Mouse (Mus musculus) kidney, embryonic 16.5 days (tissue): ENCODE data around the gene Cc2d1a. TPM values are rescaled to one million over a fixed set of nuclear protein-coding genes. Genes with fewer than 3 reads are reported as not detected.

Source experiments
- ATAC-seq: fragments of 200-750 bp; cut with Nextera tagmentation; 2 replicates; pipeline ENCODE4 v1.8.0; 2017; ENCODE audit warnings: moderate TSS enrichment; ENCODE audit not compliant: low FRiP score, low TSS enrichment
- H3K27ac ChIP-seq: fragments of 300-500 bp; sonication (generic); 2 replicates; pipeline ENCODE4 v1.5.1; 2014; ENCODE audit warnings: low read length
- H3K27me3 ChIP-seq: fragments of 300-500 bp; sonication (generic); 2 replicates; pipeline ENCODE4 v1.6.1; 2014; ENCODE audit warnings: low read length, control low read depth, mixed read lengths; ENCODE audit not compliant: insufficient read depth
- H3K36me3 ChIP-seq: fragments of 300-500 bp; sonication (generic); 2 replicates; pipeline ENCODE4 v1.6.1; 2014; ENCODE audit warnings: low read length, control low read depth, mixed read lengths; ENCODE audit not compliant: insufficient read depth
- H3K4me1 ChIP-seq: fragments of 300-500 bp; sonication (generic); 2 replicates; pipeline ENCODE4 v1.6.1; 2014; ENCODE audit warnings: low read length, control low read depth, mixed read lengths; ENCODE audit not compliant: insufficient read depth
- H3K4me2 ChIP-seq: fragments of 300-500 bp; sonication (generic); replicated peaks from 2 replicates; pipeline ENCODE4 v1.6.1; 2014; ENCODE audit warnings: low read depth, low read length
- H3K4me3 ChIP-seq: fragments of 300-500 bp; sonication (generic); 2 replicates; pipeline ENCODE4 v1.5.1; 2014; ENCODE audit warnings: mild to moderate bottlenecking, low read length
- H3K9ac ChIP-seq: fragments of 300-500 bp; sonication (generic); replicated peaks from 2 replicates; pipeline ENCODE4 v1.6.1; 2014; ENCODE audit warnings: low read length
- H3K9me3 ChIP-seq: fragments of 300-500 bp; sonication (generic); 2 replicates; pipeline ENCODE4 v1.6.1; 2016; ENCODE audit warnings: low read length, control low read depth
- WGBS: fragments of 180-500 bp; shearing (Covaris S2); extraction: QIAGEN DNeasy Blood & Tissue Kit; methylation state at CpG from one replicate; pipeline ENCODE4 v1.1.7; 2014; 5-methylcytosine and 5-hydroxymethylcytosine counted together
- polyA plus RNA-seq: library from polyadenylated mRNA; unstranded; fragments of >200 nt; fragmentation: Nextera tagmentation; extraction: Ambion mirVana; gene quantifications from 2 replicates; pipeline ENCODE4 v1.2.1, GENCODE M21; 2015

Cc2d1a gene
- polyA plus RNA-seq, 1 experiment from 2014 or later = 31.1 TPM

DNA sequence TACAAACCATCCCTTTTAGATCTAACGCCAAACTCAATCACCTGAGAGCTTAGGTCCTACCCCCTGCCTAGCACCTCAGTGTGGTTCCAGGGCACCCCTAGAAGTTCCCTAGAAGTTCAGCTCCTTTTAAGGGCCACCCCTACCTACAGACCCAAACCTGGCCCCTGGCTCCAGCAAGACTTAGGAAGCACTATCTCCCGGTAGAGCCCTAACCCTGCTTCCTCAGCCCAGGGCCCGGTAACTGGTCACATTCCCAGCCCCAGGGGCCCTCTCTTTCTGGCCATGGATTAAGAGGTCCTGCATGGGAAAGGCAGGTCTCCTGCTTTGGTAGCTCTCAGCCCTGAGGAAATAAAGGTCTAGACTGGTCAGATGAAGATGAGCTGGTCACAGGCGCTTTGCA is 32.2 kb upstream of the Cc2d1a start:
- H3K27ac ChIP-seq = peak overlapping the region; percentile 91
- H3K27me3 ChIP-seq = no peaks in the 10 kb centered on the region
- peaks cover 71% of the 10 kb centered on the region for H3K4me1 ChIP-seq
- H3K9ac ChIP-seq = peak overlapping the region; percentile 69
- H3K4me3 ChIP-seq = peak overlapping the region; percentile 20
- H3K4me2 ChIP-seq = peak overlapping the region; percentile 54
- WGBS = 14% methylated on average over 4 of the region's 4 CpGs
- no peaks in the 10 kb centered on the region for H3K9me3 ChIP-seq
- peaks cover 7% of the 10 kb centered on the region; the same call in 1 of the 2 replicates for H3K36me3 ChIP-seq
- 0 out of 2 replicates have a peak, but pooled peaks have one; percentile 9 for ATAC-seq

DNA sequence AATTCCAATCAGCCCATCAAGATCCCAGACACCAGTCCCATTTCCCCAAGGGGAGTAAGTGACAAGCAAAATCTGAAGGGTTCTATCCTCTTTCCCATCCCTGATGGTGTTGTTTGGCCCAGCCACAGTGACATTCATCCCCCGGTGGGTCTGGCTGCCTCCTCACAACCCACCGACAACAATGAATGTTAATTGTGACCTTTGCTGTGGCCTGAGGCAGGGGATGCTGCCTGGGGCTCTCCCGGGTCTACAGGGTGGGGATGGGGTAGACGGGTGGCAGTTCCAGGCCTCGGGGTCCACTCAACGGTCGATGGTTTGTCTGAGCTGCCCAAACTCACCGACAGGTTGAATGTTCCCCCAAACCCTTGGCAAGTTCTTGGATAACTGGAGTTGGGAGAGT is 30.9 kb upstream of the Cc2d1a start:
- H3K4me3 ChIP-seq = no peak overlapping the region
- H3K27ac ChIP-seq = no peak overlapping the region
- H3K4me1 ChIP-seq = peaks cover 61% of the 10 kb centered on the region
- ATAC-seq = no peak
- no peak overlapping the region for H3K4me2 ChIP-seq
- 0 out of 2 replicates have a peak overlapping the region, but pooled peaks have one; percentile 13 for H3K9ac ChIP-seq
- no peaks in the 10 kb centered on the region for H3K9me3 ChIP-seq
- peaks cover 15% of the 10 kb centered on the region; the same call in 1 of the 2 replicates for H3K36me3 ChIP-seq
- H3K27me3 ChIP-seq = no peaks in the 10 kb centered on the region
- WGBS = 71% methylated on average over 8 of the region's 8 CpGs

DNA sequence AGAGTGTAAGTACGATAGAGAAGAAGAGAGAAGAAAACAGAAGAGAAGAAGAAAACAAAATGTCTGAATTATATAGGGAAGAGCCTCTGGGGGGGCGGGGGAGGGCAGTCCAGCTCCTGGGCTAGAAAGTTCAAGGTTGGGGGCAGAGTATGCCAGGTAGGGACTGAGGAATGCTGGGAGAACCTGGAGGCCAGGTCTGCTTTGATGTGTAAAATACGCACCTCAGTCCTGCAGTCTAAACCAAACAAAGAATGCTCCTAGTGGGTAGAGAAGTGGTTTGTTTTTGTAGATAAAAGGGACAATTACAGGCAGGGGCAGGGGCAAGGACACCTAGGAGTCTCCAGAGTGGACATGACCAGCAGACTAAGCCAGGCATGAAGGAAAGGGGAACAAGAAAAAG is 29.7 kb upstream of the Cc2d1a start:
- Histone ChIP-seq H3K4me2 (no peak overlapping the region), H3K27ac (no peak overlapping the region), H3K9ac (no peak overlapping the region), H3K4me3 (no peak overlapping the region), H3K9me3 (no peaks in the 10 kb centered on the region), H3K27me3 (no peaks in the 10 kb centered on the region), H3K4me1 (peaks cover 53% of the 10 kb centered on the region), H3K36me3 (peaks cover 26% of the 10 kb centered on the region)
- 81% methylated on average over 3 of the region's 3 CpGs for WGBS
- no peak for ATAC-seq

DNA sequence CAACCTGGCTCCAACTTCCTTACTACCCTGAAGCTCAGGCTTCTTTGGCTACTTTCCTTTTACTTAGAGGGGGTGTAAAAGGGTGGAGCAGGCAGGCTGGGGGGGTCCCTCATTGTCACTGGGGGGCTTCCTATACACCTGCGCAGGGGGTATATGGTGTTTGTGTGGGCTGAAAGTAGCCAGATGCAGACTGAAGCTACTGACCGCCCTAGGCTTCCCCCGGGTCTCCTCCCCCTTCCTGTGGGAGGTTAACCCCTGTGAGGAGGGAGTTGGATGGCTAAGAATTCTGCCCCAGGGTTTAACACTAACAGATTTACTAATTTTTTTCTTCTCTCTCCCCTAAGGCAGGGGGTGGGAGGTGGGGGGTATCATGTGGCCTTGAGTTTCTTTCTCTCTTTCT is 28.8 kb upstream of the Cc2d1a start:
- Histone ChIP-seq H3K27ac (0 out of 2 replicates have a peak overlapping the region, but pooled peaks have one; percentile 41), H3K4me1 (peaks cover 46% of the 10 kb centered on the region), H3K4me3 (0 out of 2 replicates have a peak overlapping the region, but pooled peaks have one; percentile 8), H3K4me2 (peak overlapping the region; percentile 26; the same call in 1 of the 2 replicates), H3K27me3 (no peaks in the 10 kb centered on the region), H3K36me3 (peaks cover 31% of the 10 kb centered on the region), H3K9me3 (no peaks in the 10 kb centered on the region), H3K9ac (peak overlapping the region; percentile 44; the same call in 1 of the 2 replicates)
- ATAC-seq = no peak
- 4% methylated on average over 3 of the region's 3 CpGs for WGBS

DNA sequence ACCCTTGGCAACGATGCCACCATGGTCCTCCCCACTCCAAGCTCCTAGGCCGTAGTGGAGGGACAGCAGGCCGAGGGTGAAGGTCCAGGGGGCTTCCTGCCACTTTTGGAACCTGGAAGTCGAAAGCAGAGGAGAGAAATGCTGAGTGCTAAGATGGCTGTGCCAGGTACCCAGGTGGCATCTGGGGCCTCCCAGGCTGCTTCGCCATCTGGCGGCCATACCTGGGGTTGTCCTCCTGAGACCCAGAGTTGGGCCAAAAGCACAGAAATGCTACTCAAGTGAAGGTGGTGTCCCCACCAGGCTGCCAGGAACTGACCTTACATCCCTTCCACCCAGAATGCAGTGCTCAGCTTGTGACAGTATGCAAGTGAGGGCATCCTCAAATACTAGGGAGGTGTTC is 26.1 kb upstream of the Cc2d1a start:
- 88% methylated on average over 6 of the region's 6 CpGs for WGBS
- H3K36me3 ChIP-seq = peaks cover 33% of the 10 kb centered on the region
- H3K9ac ChIP-seq = no peak overlapping the region
- no peaks in the 10 kb centered on the region for H3K27me3 ChIP-seq
- no peak overlapping the region for H3K4me2 ChIP-seq
- ATAC-seq = no peak
- no peak overlapping the region for H3K27ac ChIP-seq
- H3K9me3 ChIP-seq = no peaks in the 10 kb centered on the region
- H3K4me1 ChIP-seq = peaks cover 19% of the 10 kb centered on the region
- no peak overlapping the region for H3K4me3 ChIP-seq

DNA sequence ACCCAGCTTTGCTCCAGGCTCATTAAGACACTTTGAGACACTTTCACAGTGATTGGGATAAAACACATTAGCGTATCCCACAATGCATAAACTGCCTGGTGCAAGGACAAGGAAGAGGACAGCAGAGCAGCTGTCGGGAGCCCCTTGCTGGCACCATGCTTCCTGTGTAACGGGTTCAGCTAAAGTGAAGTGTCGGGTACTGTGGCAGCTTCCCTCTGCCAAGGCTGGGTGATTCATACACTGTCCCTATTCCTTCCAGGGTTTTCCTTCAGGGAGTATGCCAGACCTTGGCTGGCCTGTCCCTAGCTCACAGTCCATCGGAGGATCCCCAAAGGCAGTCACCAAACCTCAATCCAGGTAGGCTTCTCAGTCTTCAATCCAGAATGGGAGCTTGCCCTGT is 22.4 kb upstream of the Cc2d1a start:
- Histone ChIP-seq H3K9ac (no peak overlapping the region), H3K9me3 (no peaks in the 10 kb centered on the region), H3K4me1 (no peaks in the 10 kb centered on the region), H3K27ac (no peak overlapping the region), H3K4me2 (no peak overlapping the region), H3K27me3 (no peaks in the 10 kb centered on the region), H3K4me3 (no peak overlapping the region), H3K36me3 (peaks cover 31% of the 10 kb centered on the region)
- ATAC-seq = no peak
- 87% methylated on average over 5 of the region's 5 CpGs for WGBS

DNA sequence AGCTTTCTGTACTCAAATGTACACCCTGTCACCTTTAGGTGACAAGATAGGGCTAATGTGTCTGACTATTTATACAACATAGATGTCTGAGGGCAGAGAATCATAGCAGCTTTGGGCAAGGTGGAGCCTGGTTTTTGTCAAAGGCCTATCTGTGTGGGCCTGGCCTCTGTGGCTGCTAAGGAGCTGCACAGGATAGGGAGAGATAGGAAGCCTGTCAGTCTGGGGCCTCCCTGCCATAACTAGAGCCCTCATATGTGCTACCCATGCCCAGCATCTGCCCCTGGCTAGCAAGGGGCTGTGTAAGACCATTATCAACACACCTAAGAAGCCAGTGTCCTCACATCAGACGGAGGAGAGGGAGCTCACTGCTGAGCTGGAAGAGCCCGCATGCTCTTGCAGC is 20.0 kb upstream of the Cc2d1a start:
- Histone ChIP-seq H3K27me3 (no peaks in the 10 kb centered on the region), H3K27ac (no peak overlapping the region), H3K4me3 (no peak overlapping the region), H3K4me2 (no peak overlapping the region), H3K36me3 (peaks cover 18% of the 10 kb centered on the region), H3K9me3 (no peaks in the 10 kb centered on the region), H3K9ac (no peak overlapping the region), H3K4me1 (no peaks in the 10 kb centered on the region)
- ATAC-seq = no peak
- 96% methylated on average over 2 of the region's 2 CpGs for WGBS

DNA sequence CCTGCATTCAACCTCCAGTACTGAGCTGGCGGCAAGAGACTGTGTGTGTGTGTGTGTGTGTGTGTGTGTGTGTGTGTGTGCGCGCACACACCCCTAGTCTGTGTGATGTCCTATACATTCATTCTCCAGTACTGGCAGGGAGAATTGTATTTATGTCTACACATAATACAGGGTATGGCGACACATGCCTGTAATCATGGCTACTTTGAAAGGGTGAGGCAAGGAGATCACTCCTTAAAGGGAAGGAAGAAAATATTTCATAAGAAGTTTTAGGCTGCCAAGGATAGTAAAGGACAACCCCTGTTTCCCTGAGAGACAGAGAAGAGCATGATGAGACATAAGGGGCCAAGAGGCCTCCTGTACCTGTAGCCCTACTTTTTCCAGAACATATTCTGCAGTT is 9.9 kb upstream of the Cc2d1a start:
- no peak overlapping the region for H3K4me2 ChIP-seq
- H3K9ac ChIP-seq = no peak overlapping the region
- no peaks in the 10 kb centered on the region for H3K4me1 ChIP-seq
- ATAC-seq = 0 out of 2 replicates have a peak, but pooled peaks have one; percentile 27
- no peak overlapping the region for H3K4me3 ChIP-seq
- no peaks in the 10 kb centered on the region for H3K27me3 ChIP-seq
- H3K36me3 ChIP-seq = no peaks in the 10 kb centered on the region
- no peak overlapping the region for H3K27ac ChIP-seq
- 94% methylated on average over 4 of the region's 4 CpGs for WGBS
- H3K9me3 ChIP-seq = no peaks in the 10 kb centered on the region

DNA sequence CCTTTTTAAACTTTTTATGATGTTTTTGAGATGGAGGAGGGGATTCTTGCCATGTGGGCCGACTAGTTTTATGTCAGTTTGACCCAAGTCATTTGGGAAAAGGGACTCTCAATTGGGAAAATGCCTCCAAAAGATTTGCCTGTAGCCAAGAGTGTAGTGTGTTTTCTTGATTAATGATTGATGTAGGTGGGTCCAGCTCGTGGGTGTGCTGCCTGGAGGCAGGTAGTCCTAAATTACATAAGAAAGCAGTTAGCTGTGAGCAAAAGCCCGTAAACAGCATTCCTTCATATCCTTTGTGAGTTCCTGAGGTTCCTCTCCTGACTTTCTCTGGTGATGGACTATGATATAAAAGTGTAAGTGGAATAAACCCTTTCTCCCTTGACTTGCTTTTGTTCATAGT is 1.4 kb upstream of the Cc2d1a start:
- Histone ChIP-seq H3K4me2 (no peak overlapping the region), H3K27me3 (no peaks in the 10 kb centered on the region), H3K27ac (peak overlapping the region; percentile 48; the same call in 1 of the 2 replicates), H3K36me3 (0 out of 2 replicates have a peak, but pooled peaks cover 4% of the 10 kb centered on the region), H3K4me1 (peaks cover 19% of the 10 kb centered on the region), H3K4me3 (no peak overlapping the region), H3K9ac (no peak overlapping the region), H3K9me3 (no peaks in the 10 kb centered on the region)
- 34% methylated on average over 3 of the region's 3 CpGs for WGBS
- no peak for ATAC-seq

DNA sequence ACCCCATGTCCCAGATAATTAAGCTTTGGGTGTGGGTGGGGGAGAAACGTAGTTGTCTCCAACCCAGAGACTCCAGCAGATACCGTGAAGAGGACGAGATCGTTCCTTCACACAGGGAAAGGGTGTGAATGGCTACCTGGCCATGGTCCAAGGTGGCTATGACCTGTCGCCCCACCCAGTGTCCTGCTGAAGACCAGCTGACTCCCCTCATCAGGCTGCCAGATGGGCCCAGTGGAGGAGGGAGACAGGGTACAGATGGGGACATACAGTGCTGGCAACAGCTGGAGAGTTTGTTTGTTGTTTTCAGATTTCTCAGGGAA is 755 bp upstream of the Cc2d1a start:
- Histone ChIP-seq H3K36me3 (peaks cover 11% of the 10 kb centered on the region), H3K4me2 (peak overlapping the region; percentile 78), H3K27ac (0 out of 2 replicates have a peak overlapping the region, but pooled peaks have one; percentile 35), H3K9ac (peak overlapping the region; percentile 89; the same call in 1 of the 2 replicates), H3K4me3 (peak overlapping the region; percentile 74; the same call in 1 of the 2 replicates), H3K4me1 (peaks cover 19% of the 10 kb centered on the region), H3K27me3 (no peaks in the 10 kb centered on the region), H3K9me3 (no peaks in the 10 kb centered on the region)
- ATAC-seq = no peak
- WGBS = 85% methylated on average over 5 of the region's 5 CpGs
